Mouse (Mus musculus): ENCODE measurements around the gene Vmn1r160. TPM values are rescaled to one million over a fixed set of nuclear protein-coding genes. Genes with fewer than 3 reads are reported as not detected.

Gene Vmn1r160
- not detected in 2 replicates for polyA plus RNA-seq (2012; rRNA removed)

DNA sequence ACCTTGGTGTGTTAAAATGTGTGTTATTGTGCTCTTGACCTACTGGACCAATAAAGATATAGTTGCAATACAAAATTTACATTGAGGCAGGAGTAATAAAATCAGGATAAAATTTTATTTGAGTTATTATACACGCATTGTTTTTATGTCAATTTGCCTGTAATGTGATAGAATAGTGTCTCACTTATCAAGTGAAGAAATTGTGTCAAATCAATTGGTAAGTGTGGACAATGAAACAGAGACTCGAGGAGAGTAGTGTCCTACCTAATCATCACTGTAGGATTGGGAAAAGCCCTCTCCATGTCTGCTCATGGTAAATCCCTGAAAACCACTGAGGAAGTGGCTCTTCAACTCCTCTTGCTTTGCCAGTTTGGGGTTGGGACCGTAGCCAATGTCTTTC, at the start of gene Vmn1r160:
Gene Vmn1r160, plus strand, starts transcription at position 301 of the 400 bp plus-strand sequence.

DNA sequence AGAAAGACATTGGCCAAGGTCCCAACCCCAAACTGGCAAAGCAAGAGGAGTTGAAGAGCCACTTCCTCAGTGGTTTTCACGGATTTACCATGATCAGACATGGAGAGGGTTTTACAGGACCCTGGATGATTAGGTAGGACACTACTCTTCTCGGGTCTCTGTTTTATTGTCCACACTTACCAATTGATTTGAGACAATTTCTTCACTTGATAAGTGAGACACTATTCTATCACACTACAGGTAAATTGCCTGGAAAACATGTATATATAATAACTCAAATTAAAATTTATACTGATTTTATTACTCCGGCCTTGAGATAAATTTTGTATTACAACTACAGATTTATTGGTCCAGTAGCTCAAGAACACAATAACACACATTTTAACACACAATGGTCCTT, 27.5 kb upstream of the Vmn1r160 start, which contains the start of gene Vmn1r159:
Gene Vmn1r159, minus strand, starts transcription at position 101 of the 400 bp plus-strand sequence.

Other genes with a start within 250 kb of the Vmn1r160 start
- gene Vmn1r155, start 213.2 kb upstream of the Vmn1r160 start, polyA plus RNA-seq (2012; rRNA removed): not detected in 2 replicates
- not detected in 2 replicates for gene Gm8693, start 178.9 kb upstream of the Vmn1r160 start, polyA plus RNA-seq (2012; rRNA removed)
- gene Gm4567, start 151.5 kb upstream of the Vmn1r160 start, polyA plus RNA-seq (2012; rRNA removed): not detected in 2 replicates
- gene Vmn1r157, start 109.5 kb upstream of the Vmn1r160 start, polyA plus RNA-seq (2012; rRNA removed): not detected in 2 replicates
- not detected in 2 replicates for gene Vmn1r158, start 80.4 kb upstream of the Vmn1r160 start, polyA plus RNA-seq (2012; rRNA removed)
- not detected in 2 replicates for gene Vmn1r159, start 27.6 kb upstream of the Vmn1r160 start, polyA plus RNA-seq (2012; rRNA removed)
- not detected in 2 replicates for gene Gm4214, start 113.4 kb downstream of the Vmn1r160 start, polyA plus RNA-seq (2012; rRNA removed)
- not detected in 2 replicates for gene Gm4216, start 148.7 kb downstream of the Vmn1r160 start, polyA plus RNA-seq (2012; rRNA removed)
- not detected in 2 replicates for gene Vmn1r163, start 184.3 kb downstream of the Vmn1r160 start, polyA plus RNA-seq (2012; rRNA removed)
- not detected in 2 replicates for gene Gm8720, start 196.2 kb downstream of the Vmn1r160 start, polyA plus RNA-seq (2012; rRNA removed)

Measured in liver, embryonic 18 days (tissue).